Mouse (Mus musculus): ENCODE measurements around the gene Rhot1. TPM values are rescaled to one million over a fixed set of nuclear protein-coding genes. Genes with fewer than 3 reads are reported as not detected.
"Not testable (repeated sequence)": the region's sequence is repeated elsewhere in the genome, so short reads cannot be mapped to it uniquely, and the experiment has no call there.

Rhot1 gene
- polyA plus RNA-seq, 1 experiment, result 48.5 TPM

GRCm38 (mm10) chr11:80199773-80200172 lies 9.0 kb upstream of the Rhot1 start:
- DNase-seq (ENCODE audit: low read depth), result no peak
- TF ChIP-seq CTCF (IDR thresholded peaks at IDR 0.05; ENCODE audit: borderline replicate concordance, extremely low read depth, insufficient read depth, insufficient read length), result peak; percentile 10; the same call in 1 of the 2 replicates
- no peak for TF ChIP-seq POLR2A (IDR thresholded peaks at IDR 0.05; ENCODE audit: borderline replicate concordance, extremely low read depth, insufficient read depth, insufficient read length, poor library complexity, severe bottlenecking)

GRCm38 (mm10) chr11:80200326-80200725 lies 8.5 kb upstream of the Rhot1 start:
- DNase-seq (ENCODE audit: low read depth), result no peak
- TF ChIP-seq CTCF (IDR thresholded peaks at IDR 0.05; ENCODE audit: borderline replicate concordance, extremely low read depth, insufficient read depth, insufficient read length), result peak; percentile 47; the same call in 1 of the 2 replicates
- no peak for TF ChIP-seq POLR2A (IDR thresholded peaks at IDR 0.05; ENCODE audit: borderline replicate concordance, extremely low read depth, insufficient read depth, insufficient read length, poor library complexity, severe bottlenecking)

- no peak for DNase-seq (ENCODE audit: low read depth)
- no peak for TF ChIP-seq CTCF (IDR thresholded peaks at IDR 0.05; ENCODE audit: borderline replicate concordance, extremely low read depth, insufficient read depth, insufficient read length)
- TF ChIP-seq POLR2A (IDR thresholded peaks at IDR 0.05; ENCODE audit: borderline replicate concordance, extremely low read depth, insufficient read depth, insufficient read length, poor library complexity, severe bottlenecking), result no peak
These were observed 6.5 kb upstream of the Rhot1 start for GRCm38 (mm10) chr11:80202296-80202695.

GRCm38 (mm10) chr11:80204037-80204436 lies 4.8 kb upstream of the Rhot1 start:
- TF ChIP-seq POLR2A (IDR thresholded peaks at IDR 0.05; ENCODE audit: borderline replicate concordance, extremely low read depth, insufficient read depth, insufficient read length, poor library complexity, severe bottlenecking), result no peak
- TF ChIP-seq CTCF (IDR thresholded peaks at IDR 0.05; ENCODE audit: borderline replicate concordance, extremely low read depth, insufficient read depth, insufficient read length), result no peak
- DNase-seq (ENCODE audit: low read depth), result peak; percentile 19

- DNase-seq (ENCODE audit: low read depth), result no peak
- TF ChIP-seq CTCF (IDR thresholded peaks at IDR 0.05; ENCODE audit: borderline replicate concordance, extremely low read depth, insufficient read depth, insufficient read length), result no peak
- TF ChIP-seq POLR2A (IDR thresholded peaks at IDR 0.05; ENCODE audit: borderline replicate concordance, extremely low read depth, insufficient read depth, insufficient read length, poor library complexity, severe bottlenecking), result no peak
These were observed 3.9 kb upstream of the Rhot1 start for GRCm38 (mm10) chr11:80204941-80205340.

- no peak for DNase-seq (ENCODE audit: low read depth)
- TF ChIP-seq POLR2A (IDR thresholded peaks at IDR 0.05; ENCODE audit: borderline replicate concordance, extremely low read depth, insufficient read depth, insufficient read length, poor library complexity, severe bottlenecking) (no peak), CTCF (IDR thresholded peaks at IDR 0.05; ENCODE audit: borderline replicate concordance, extremely low read depth, insufficient read depth, insufficient read length) (no peak)
These were observed 357 bp upstream of the Rhot1 start for GRCm38 (mm10) chr11:80208465-80208859.

- TF ChIP-seq CTCF (IDR thresholded peaks at IDR 0.05; ENCODE audit: borderline replicate concordance, extremely low read depth, insufficient read depth, insufficient read length), result no peak
- no peak for TF ChIP-seq POLR2A (IDR thresholded peaks at IDR 0.05; ENCODE audit: borderline replicate concordance, extremely low read depth, insufficient read depth, insufficient read length, poor library complexity, severe bottlenecking)
- no peak for DNase-seq (ENCODE audit: low read depth)
These were observed 1.5 kb downstream of the Rhot1 start for GRCm38 (mm10) chr11:80210321-80210720.

GRCm38 (mm10) chr11:80212282-80212681 lies 3.5 kb downstream of the Rhot1 start:
- no peak for TF ChIP-seq CTCF (IDR thresholded peaks at IDR 0.05; ENCODE audit: borderline replicate concordance, extremely low read depth, insufficient read depth, insufficient read length)
- TF ChIP-seq POLR2A (IDR thresholded peaks at IDR 0.05; ENCODE audit: borderline replicate concordance, extremely low read depth, insufficient read depth, insufficient read length, poor library complexity, severe bottlenecking), result no peak
- DNase-seq (ENCODE audit: low read depth), result no peak

GRCm38 (mm10) chr11:80215291-80215690 lies 6.5 kb downstream of the Rhot1 start:
- TF ChIP-seq CTCF (IDR thresholded peaks at IDR 0.05; ENCODE audit: borderline replicate concordance, extremely low read depth, insufficient read depth, insufficient read length), result no peak
- no peak for TF ChIP-seq POLR2A (IDR thresholded peaks at IDR 0.05; ENCODE audit: borderline replicate concordance, extremely low read depth, insufficient read depth, insufficient read length, poor library complexity, severe bottlenecking)
- no peak for DNase-seq (ENCODE audit: low read depth)

GRCm38 (mm10) chr11:80218657-80219293 lies 10.0 kb downstream of the Rhot1 start:
- DNase-seq (ENCODE audit: low read depth), result no peak
- TF ChIP-seq POLR2A (IDR thresholded peaks at IDR 0.05; ENCODE audit: borderline replicate concordance, extremely low read depth, insufficient read depth, insufficient read length, poor library complexity, severe bottlenecking) (no peak), CTCF (IDR thresholded peaks at IDR 0.05; ENCODE audit: borderline replicate concordance, extremely low read depth, insufficient read depth, insufficient read length) (no peak)

GRCm38 (mm10) chr11:80230066-80230465 lies 21.2 kb downstream of the Rhot1 start:
- not testable (repeated sequence) for DNase-seq (ENCODE audit: low read depth)

- no peak for DNase-seq (ENCODE audit: low read depth)
- TF ChIP-seq CTCF (IDR thresholded peaks at IDR 0.05; ENCODE audit: borderline replicate concordance, extremely low read depth, insufficient read depth, insufficient read length) (no peak), POLR2A (IDR thresholded peaks at IDR 0.05; ENCODE audit: borderline replicate concordance, extremely low read depth, insufficient read depth, insufficient read length, poor library complexity, severe bottlenecking) (no peak)
These were observed 28.5 kb downstream of the Rhot1 start for GRCm38 (mm10) chr11:80237278-80237677.

Data from brain, embryonic 14.5 days (tissue).